Mouse (Mus musculus) kidney, embryonic 14.5 days (tissue): ENCODE results near the gene 2310022B05Rik. TPM values are rescaled to one million over a fixed set of nuclear protein-coding genes. Genes with fewer than 3 reads are reported as not detected.

Source experiments
- ATAC-seq: fragments of 200-750 bp; cut with Nextera tagmentation; 2 replicates; pipeline ENCODE4 v1.8.0; 2017; ENCODE audit warnings: moderate number of reproducible peaks, mild to moderate bottlenecking, moderate TSS enrichment, moderate library complexity; ENCODE audit not compliant: low FRiP score, low TSS enrichment
- H3K27ac ChIP-seq: fragments of 300-500 bp; sonication (generic); 2 replicates; pipeline ENCODE4 v1.5.1; 2014; ENCODE audit warnings: low read depth, mild to moderate bottlenecking, low read length, moderate library complexity, mixed read lengths
- H3K27me3 ChIP-seq: fragments of 300-500 bp; sonication (generic); 2 replicates; pipeline ENCODE4 v1.6.1; 2014; ENCODE audit warnings: mild to moderate bottlenecking, low read length; ENCODE audit not compliant: control insufficient read depth, insufficient read depth
- H3K36me3 ChIP-seq: fragments of 300-500 bp; sonication (generic); 2 replicates; pipeline ENCODE4 v1.6.1; 2014; ENCODE audit warnings: low read length, mixed read lengths; ENCODE audit not compliant: control insufficient read depth, insufficient read depth
- H3K4me1 ChIP-seq: fragments of 300-500 bp; sonication (generic); 2 replicates; pipeline ENCODE4 v1.6.1; 2014; ENCODE audit warnings: low read length, mixed read lengths; ENCODE audit not compliant: control insufficient read depth, insufficient read depth
- H3K4me2 ChIP-seq: fragments of 300-500 bp; sonication (generic); replicated peaks from 2 replicates; pipeline ENCODE4 v1.6.1; 2014; ENCODE audit warnings: low read depth, mild to moderate bottlenecking, low read length
- H3K4me3 ChIP-seq: fragments of 300-500 bp; sonication (generic); 2 replicates; pipeline ENCODE4 v1.5.1; 2014; ENCODE audit warnings: mild to moderate bottlenecking, low read length
- H3K9ac ChIP-seq: fragments of 300-500 bp; sonication (generic); 2 replicates; pipeline ENCODE4 v1.6.1; 2014; ENCODE audit warnings: low read depth, mild to moderate bottlenecking, low read length, moderate library complexity
- H3K9me3 ChIP-seq: fragments of 300-500 bp; sonication (generic); 2 replicates; pipeline ENCODE4 v1.6.1; 2016; ENCODE audit warnings: low read length; ENCODE audit not compliant: control insufficient read depth
- WGBS: fragments of 180-500 bp; shearing (Covaris S2); extraction: QIAGEN DNeasy Blood & Tissue Kit; methylation state at CpG from one replicate; pipeline ENCODE4 v1.1.7; 2014; 5-methylcytosine and 5-hydroxymethylcytosine counted together
- polyA plus RNA-seq: library from polyadenylated mRNA; unstranded; fragments of >200 nt; fragmentation: Nextera tagmentation; extraction: Ambion mirVana; gene quantifications from 2 replicates; pipeline ENCODE4 v1.2.1, GENCODE M21; 2014

2310022B05Rik gene
- 28.1 and 38.8 TPM in 2 replicates for polyA plus RNA-seq

GRCm38 (mm10) chr8:124663112-124663873, at the start of gene 2310022B05Rik:
2310022B05Rik (minus strand) TSS chr8:124663369.
- peak within 1 kb of the TSS; percentile 83 for H3K27ac ChIP-seq

GRCm38 (mm10) chr8:124705823-124706222, 42.7 kb upstream of the 2310022B05Rik start:
- Histone ChIP-seq H3K27me3 (no peaks in the 10 kb centered on the region), H3K9me3 (no peaks in the 10 kb centered on the region), H3K4me2 (no peak overlapping the region), H3K36me3 (peaks cover 28% of the 10 kb centered on the region), H3K4me1 (no peaks in the 10 kb centered on the region), H3K4me3 (no peak overlapping the region), H3K9ac (no peak overlapping the region), H3K27ac (no peak overlapping the region)
- no peak for ATAC-seq
- WGBS: 98% methylated on average over 8 of the region's 8 CpGs

More at GRCm38 (mm10) chr8:124663112-124663873, at the start of gene 2310022B05Rik:
- Histone ChIP-seq H3K9me3 (no peaks in the 10 kb centered on the region), H3K9ac (peak within 1 kb of the TSS; percentile 90), H3K4me2 (peak within 1 kb of the TSS; percentile 77), H3K27me3 (no peaks in the 10 kb centered on the region), H3K36me3 (no peaks in the 10 kb centered on the region), H3K4me1 (peaks cover 26% of the 10 kb centered on the region), H3K4me3 (peak within 1 kb of the TSS; percentile 91)
- 2% methylated on average over 52 of the region's 69 CpGs for WGBS
- ATAC-seq: peak; percentile 96

GRCm38 (mm10) chr8:124704376-124704775, 41.2 kb upstream of the 2310022B05Rik start:
- Histone ChIP-seq H3K27ac (no peak overlapping the region), H3K4me1 (no peaks in the 10 kb centered on the region), H3K9ac (no peak overlapping the region), H3K36me3 (peaks cover 39% of the 10 kb centered on the region), H3K9me3 (no peaks in the 10 kb centered on the region), H3K4me2 (no peak overlapping the region), H3K4me3 (no peak overlapping the region), H3K27me3 (no peaks in the 10 kb centered on the region)
- ATAC-seq: no peak
- WGBS: 90% methylated on average over 4 of the region's 4 CpGs

- Histone ChIP-seq H3K4me1 (no peaks in the 10 kb centered on the region), H3K9me3 (no peaks in the 10 kb centered on the region), H3K9ac (no peak overlapping the region), H3K27me3 (no peaks in the 10 kb centered on the region), H3K36me3 (peaks cover 36% of the 10 kb centered on the region), H3K4me3 (no peak overlapping the region), H3K27ac (no peak overlapping the region), H3K4me2 (no peak overlapping the region)
- 73% methylated on average over 4 of the region's 4 CpGs for WGBS
- no peak for ATAC-seq
Measured at GRCm38 (mm10) chr8:124703526-124703925, 40.4 kb upstream of the 2310022B05Rik start.

GRCm38 (mm10) chr8:124702183-124702582, 39.0 kb upstream of the 2310022B05Rik start:
- Histone ChIP-seq H3K27ac (no peak overlapping the region), H3K4me3 (no peak overlapping the region), H3K27me3 (no peaks in the 10 kb centered on the region), H3K36me3 (peaks cover 43% of the 10 kb centered on the region), H3K4me2 (no peak overlapping the region), H3K9me3 (no peaks in the 10 kb centered on the region), H3K9ac (no peak overlapping the region), H3K4me1 (no peaks in the 10 kb centered on the region)
- 91% methylated on average over 3 of the region's 3 CpGs for WGBS
- no peak for ATAC-seq

GRCm38 (mm10) chr8:124701023-124701422, 37.9 kb upstream of the 2310022B05Rik start:
- WGBS: 77% methylated on average over 9 of the region's 9 CpGs
- H3K9me3 ChIP-seq: no peaks in the 10 kb centered on the region
- no peak overlapping the region for H3K9ac ChIP-seq
- no peaks in the 10 kb centered on the region for H3K27me3 ChIP-seq
- H3K4me1 ChIP-seq: no peaks in the 10 kb centered on the region
- no peak overlapping the region for H3K4me3 ChIP-seq
- no peak overlapping the region for H3K4me2 ChIP-seq
- H3K27ac ChIP-seq: no peak overlapping the region
- peaks cover 40% of the 10 kb centered on the region for H3K36me3 ChIP-seq
- ATAC-seq: no peak

GRCm38 (mm10) chr8:124700271-124700670, 37.1 kb upstream of the 2310022B05Rik start:
- Histone ChIP-seq H3K27me3 (no peaks in the 10 kb centered on the region), H3K9me3 (no peaks in the 10 kb centered on the region), H3K9ac (no peak overlapping the region), H3K4me1 (no peaks in the 10 kb centered on the region), H3K4me3 (no peak overlapping the region), H3K36me3 (peaks cover 39% of the 10 kb centered on the region), H3K4me2 (no peak overlapping the region), H3K27ac (no peak overlapping the region)
- ATAC-seq: no peak
- WGBS: 98% methylated on average over 5 of the region's 5 CpGs

- H3K4me2 ChIP-seq: no peak overlapping the region
- peaks cover 48% of the 10 kb centered on the region for H3K36me3 ChIP-seq
- no peak overlapping the region for H3K4me3 ChIP-seq
- no peaks in the 10 kb centered on the region for H3K9me3 ChIP-seq
- WGBS: 94% methylated on average over 22 of the region's 22 CpGs
- no peaks in the 10 kb centered on the region for H3K27me3 ChIP-seq
- no peak overlapping the region for H3K9ac ChIP-seq
- H3K27ac ChIP-seq: no peak overlapping the region
- H3K4me1 ChIP-seq: no peaks in the 10 kb centered on the region
- no peak for ATAC-seq
Measured at GRCm38 (mm10) chr8:124695424-124696100, 32.4 kb upstream of the 2310022B05Rik start.

- Histone ChIP-seq H3K9me3 (no peaks in the 10 kb centered on the region), H3K9ac (no peak overlapping the region), H3K4me1 (no peaks in the 10 kb centered on the region), H3K4me3 (no peak overlapping the region), H3K4me2 (no peak overlapping the region), H3K27me3 (no peaks in the 10 kb centered on the region), H3K27ac (no peak overlapping the region), H3K36me3 (peaks cover 35% of the 10 kb centered on the region; the same call in 1 of the 2 replicates)
- no peak for ATAC-seq
- 91% methylated on average over 4 of the region's 4 CpGs for WGBS
Measured at GRCm38 (mm10) chr8:124691706-124692105, 28.5 kb upstream of the 2310022B05Rik start.
